Mouse (Mus musculus) myocyte (in vitro differentiated cells): ENCODE data around the gene Xpo6.

ENCODE experiments used
- E2F4 ChIP-seq: IDR thresholded peaks from one replicate; pipeline ENCODE4 v1.6.1; 2011; ENCODE audit warnings: mild to moderate bottlenecking, control low read depth, moderate library complexity; ENCODE audit not compliant: insufficient read depth
- MAX ChIP-seq: IDR thresholded peaks from one replicate; pipeline ENCODE4 v1.6.1; 2011; ENCODE audit warnings: low read depth, mild to moderate bottlenecking, control low read depth
- MYOD1 ChIP-seq, 3 experiments: IDR thresholded peaks; one replicate each; pipeline ENCODE4 v1.6.1; 2011; ENCODE audit warnings: control low read depth in 2 of 3, low read depth in 2 of 3, mild to moderate bottlenecking in 2 of 3, moderate library complexity in 1 of 3; ENCODE audit not compliant: insufficient read length in 2 of 3, control insufficient read depth in 1 of 3
- MYOG ChIP-seq, 3 experiments: IDR thresholded peaks; one replicate each; pipeline ENCODE4 v1.6.1; 2011; ENCODE audit warnings: control low read depth in 2 of 3, low read depth in 2 of 3, mild to moderate bottlenecking in 2 of 3; ENCODE audit not compliant: insufficient read length in 2 of 3, control insufficient read depth in 1 of 3, insufficient read depth in 1 of 3
- POLR2A ChIP-seq: IDR thresholded peaks from one replicate; pipeline ENCODE4 v1.6.1; 2011; ENCODE audit warnings: low read depth, mild to moderate bottlenecking, control low read depth, moderate library complexity; ENCODE audit not compliant: insufficient read length
- USF1 ChIP-seq: IDR thresholded peaks from one replicate; pipeline ENCODE4 v1.6.1; 2011; ENCODE audit warnings: low read depth, mild to moderate bottlenecking, control low read depth, moderate library complexity

DNA sequence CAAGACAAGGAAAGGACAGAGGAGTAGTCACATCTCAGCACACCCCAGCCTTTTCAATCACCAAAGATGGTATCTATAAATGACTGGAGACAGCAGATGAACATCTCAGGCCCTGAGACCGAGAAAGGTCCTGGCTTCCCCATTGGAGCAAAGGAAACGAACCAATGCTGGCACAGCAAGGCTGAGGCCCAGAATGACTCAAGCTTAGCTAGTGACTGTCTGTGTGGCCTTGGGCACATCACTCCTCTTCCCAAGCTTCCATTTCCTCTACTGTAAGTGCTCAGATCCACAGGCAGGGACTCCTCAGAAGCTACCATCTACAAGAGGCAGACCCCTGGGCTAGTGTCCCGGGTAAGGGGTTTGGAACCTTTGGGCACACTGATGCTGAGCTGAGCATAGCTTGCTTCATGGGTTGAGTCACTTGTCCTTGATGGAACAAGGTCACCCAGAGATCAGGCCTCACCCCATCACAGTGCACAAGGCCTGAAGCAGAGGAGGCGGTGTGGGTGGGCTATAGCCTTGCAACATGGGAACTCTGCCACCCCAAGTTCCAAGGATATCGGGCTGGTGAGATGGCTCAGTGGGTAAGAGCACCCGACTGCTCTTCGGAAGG lies 101.0 kb downstream of the Xpo6 start:
- no peak for TF ChIP-seq MAX
- no peak for TF ChIP-seq MYOG (IDR thresholded peaks at IDR 0.05; ENCODE audit: control insufficient read depth in 1 of 3, insufficient read depth in 1 of 3, insufficient read length in 2 of 3, low read depth in 2 of 3)
- TF ChIP-seq POLR2A: no peak
- no peak for TF ChIP-seq USF1
- no peak for TF ChIP-seq MYOD1 (IDR thresholded peaks at IDR 0.05; ENCODE audit: control insufficient read depth in 1 of 3, insufficient read length in 2 of 3, low read depth in 2 of 3)
- TF ChIP-seq E2F4: no peak
